Mouse (Mus musculus): ENCODE measurements around the gene Enpp4. TPM values are rescaled to one million over a fixed set of nuclear protein-coding genes. Genes with fewer than 3 reads are reported as not detected.
A peak's percentile ranks its signal among the peaks of the same experiment; 100 is the strongest.

Enpp4 gene
- total RNA-seq, 2 experiments from 2014 or later: 17.6 to 17.9 TPM

GRCm38 (mm10) chr17:44101961-44102360, 3.6 kb downstream of the Enpp4 start:
- no peak for DNase-seq
- intact Hi-C loops (cut with DNase I; ENCODE audit: low total_unique reads): no loop called here

GRCm38 (mm10) chr17:44100906-44101305, 4.7 kb downstream of the Enpp4 start:
- intact Hi-C loops (cut with DNase I; ENCODE audit: low total_unique reads): no loop called here
- DNase-seq: no peak

- intact Hi-C loops (cut with DNase I; ENCODE audit: low total_unique reads): no loop called here
- no peak for DNase-seq
Observed at GRCm38 (mm10) chr17:44100486-44100885, 5.1 kb downstream of the Enpp4 start.

DNA sequence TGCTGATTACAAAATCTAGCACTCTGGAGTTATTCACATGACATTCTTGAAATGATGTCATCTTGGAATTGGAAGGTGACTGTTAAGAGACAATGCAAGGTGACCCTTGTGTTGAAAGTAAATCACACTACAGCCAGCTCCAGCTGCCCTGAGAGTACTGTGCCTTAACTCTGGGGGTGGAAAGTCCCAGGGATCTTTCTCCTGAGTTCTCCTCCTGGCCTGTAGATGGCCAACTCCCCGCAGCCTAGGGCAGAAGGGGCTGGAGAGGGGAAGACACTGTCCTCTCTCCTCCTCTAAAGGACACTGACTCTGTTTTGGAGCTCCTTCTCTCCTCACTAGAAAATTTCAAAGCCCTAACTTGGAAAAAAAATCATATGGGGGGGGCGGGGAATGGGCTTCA, 14.1 kb downstream of the Enpp4 start:
- no peak for DNase-seq
- intact Hi-C loops (cut with DNase I; ENCODE audit: low total_unique reads): no loop called here

DNA sequence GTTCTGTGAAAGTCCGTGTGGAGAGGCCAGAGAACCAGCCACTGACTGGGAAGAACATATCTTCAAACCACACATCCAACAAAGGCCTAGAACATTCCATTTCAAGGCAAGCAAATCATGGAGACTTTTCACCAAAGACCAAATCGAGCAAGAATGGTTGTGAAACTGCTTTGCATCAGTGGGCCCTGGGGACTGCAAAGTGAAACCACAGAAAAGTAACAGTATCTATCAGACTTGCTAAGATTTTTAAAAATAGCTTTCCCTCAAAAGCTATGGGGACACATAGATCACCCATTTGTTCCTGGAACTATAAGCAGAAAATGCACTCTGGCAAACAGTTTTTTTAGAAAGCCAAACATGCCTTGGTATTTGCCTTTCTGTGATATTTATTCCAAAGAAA, 14.7 kb downstream of the Enpp4 start:
- no peak for DNase-seq
- intact Hi-C loops (cut with DNase I; ENCODE audit: low total_unique reads): no loop called here

DNA sequence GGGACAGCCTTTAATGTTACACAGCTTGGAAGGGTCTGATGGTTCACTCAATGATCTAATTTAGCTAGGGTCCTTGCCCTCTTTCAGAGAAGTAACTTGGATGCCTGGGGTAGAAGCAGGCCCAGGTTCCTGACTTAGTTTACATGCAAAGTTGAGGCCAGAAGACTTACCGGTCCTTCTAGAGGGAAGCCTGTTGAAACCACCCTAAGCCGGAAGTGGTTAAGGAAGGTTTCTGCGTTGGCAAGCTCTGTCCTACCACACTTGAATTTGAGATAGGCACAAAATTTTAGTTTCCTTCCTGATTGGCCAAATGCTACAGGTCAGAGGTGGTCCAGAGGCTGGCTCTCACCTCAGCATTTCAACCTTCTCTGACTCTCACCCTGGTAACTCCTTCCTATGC, 17.4 kb downstream of the Enpp4 start:
- intact Hi-C loops (cut with DNase I; ENCODE audit: low total_unique reads): no loop called here
- no peak for DNase-seq

DNA sequence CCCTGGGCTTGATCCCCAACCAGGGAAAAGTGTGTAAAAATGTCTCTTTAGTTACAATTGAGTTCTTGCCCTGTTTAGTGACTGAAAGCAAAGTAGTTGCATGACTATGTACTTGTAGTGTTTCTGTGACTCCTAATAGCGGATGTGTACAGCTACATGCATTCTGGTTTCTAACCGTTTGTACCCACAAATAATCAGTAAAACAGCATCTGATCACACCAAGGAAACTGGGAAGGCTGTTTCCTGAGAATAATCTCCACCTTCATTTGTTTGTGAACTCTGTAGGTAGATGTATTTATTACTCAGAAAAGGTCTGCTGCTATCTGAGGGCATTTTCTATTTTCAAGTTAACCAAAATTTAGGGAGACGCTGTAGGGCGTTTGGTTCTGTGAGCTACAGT, 22.5 kb downstream of the Enpp4 start:
- intact Hi-C loops (cut with DNase I; ENCODE audit: low total_unique reads): no loop called here

GRCm38 (mm10) chr17:44078631-44079350, 26.8 kb downstream of the Enpp4 start, which contains the start of gene Enpp5:
Gene Enpp5 (plus strand): TSS chr17:44078813.
- intact Hi-C loops (cut with DNase I; ENCODE audit: low total_unique reads): no loop called here
- peak; percentile 77 for DNase-seq

More for the DNA sequence above, 22.5 kb downstream of the Enpp4 start:
- no peak for DNase-seq

DNA sequence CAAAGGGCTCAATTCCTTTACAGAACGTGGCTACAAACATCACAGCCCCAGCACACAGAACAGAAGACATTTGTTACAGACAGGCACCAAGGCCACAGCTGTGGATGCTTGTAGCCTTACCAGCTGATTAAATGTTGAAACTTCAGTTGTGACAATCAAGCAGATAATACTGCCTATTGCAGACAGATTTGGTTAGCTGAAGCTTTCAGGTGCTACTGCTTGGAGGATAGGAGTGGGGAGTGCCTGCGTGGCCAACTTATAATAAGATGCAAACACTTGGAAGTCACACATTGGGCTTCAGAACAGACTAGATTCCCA, 27.8 kb downstream of the Enpp4 start:
- intact Hi-C loops (cut with DNase I; ENCODE audit: low total_unique reads): no loop called here
- no peak for DNase-seq

DNA sequence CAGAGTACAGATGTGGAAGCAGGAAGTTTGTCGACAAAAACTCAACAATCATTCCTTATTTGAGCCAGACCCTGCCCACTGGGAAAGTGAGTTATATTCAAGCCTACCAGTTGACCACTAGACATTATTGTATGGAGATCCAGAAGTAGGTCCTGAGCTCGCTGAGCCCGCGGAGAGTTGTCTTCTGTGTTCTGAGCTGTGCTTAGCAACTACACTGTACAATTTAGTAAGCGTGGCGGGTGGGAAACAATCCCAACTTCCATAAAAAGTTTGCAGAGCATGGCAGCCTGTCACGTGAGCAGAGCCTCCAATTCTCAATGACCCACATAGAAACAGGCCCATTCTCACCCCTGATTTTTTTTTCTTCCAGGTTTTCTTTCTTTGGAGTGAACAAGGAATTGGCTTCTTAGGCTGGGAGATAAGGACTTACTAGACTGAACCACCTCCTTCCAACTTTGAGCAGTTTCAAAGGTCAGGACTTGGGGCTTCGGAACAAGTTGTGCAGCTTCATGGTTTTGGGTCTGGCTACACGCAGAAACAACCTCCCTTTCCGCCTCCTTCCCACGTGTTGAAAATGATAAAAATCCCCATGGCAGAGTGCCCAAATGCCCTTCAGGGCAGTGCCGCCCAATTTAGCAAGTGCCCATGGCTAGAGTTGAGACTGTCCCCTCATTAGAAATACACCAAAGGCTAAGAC, 28.3 kb downstream of the Enpp4 start:
- intact Hi-C loops (cut with DNase I; ENCODE audit: low total_unique reads): no loop called here
- DNase-seq: no peak

GRCm38 (mm10) chr17:44076051-44076680, 29.4 kb downstream of the Enpp4 start:
- intact Hi-C loops (cut with DNase I; ENCODE audit: low total_unique reads): no loop called here

DNA sequence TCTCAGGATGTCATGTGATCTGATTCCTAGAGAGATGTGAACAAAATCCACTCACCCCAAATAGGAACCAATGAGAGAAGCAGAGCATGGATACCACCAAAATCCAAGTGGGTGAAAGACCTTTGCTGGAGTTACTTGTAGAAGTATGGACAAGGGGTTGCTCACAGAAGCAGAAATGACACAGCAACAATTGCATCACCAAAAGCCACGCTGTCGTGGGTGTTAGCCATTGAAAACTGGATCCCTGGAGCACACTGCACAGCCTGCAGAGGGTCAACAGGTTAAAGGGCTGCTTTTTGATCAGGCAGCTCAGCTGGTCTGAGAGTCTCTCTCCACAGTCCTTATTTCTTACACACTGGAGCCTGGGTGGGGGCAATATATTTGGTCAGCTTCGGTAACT, 30.0 kb downstream of the Enpp4 start:
- intact Hi-C loops (cut with DNase I; ENCODE audit: low total_unique reads): loop anchor here (2.0 kb wide), 1 partner anchor 57 kb away; no protein-coding TSS in a partner anchor
- no peak for DNase-seq

More at GRCm38 (mm10) chr17:44076051-44076680, 29.4 kb downstream of the Enpp4 start:
- no peak for DNase-seq

DNA sequence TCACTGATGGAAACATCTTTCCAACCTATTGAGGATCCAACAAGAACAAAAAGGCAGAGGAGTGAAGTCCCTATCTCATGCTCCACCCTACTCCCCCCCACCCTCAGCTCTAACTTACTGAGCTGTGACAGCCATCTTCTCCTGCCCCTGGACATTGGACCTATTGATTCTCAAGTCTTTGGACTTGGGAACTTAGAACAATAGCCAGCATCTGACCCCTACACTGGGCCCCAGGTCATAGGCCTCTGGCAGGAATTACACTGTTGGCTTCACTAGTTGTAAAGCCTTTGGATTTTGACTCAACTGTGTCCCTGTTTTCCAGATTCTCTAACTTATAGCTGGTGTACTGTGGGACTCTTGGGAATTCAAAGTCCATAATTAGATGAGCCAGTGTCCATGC, 33.9 kb downstream of the Enpp4 start:
- intact Hi-C loops (cut with DNase I; ENCODE audit: low total_unique reads): no loop called here
- DNase-seq: no peak

- intact Hi-C loops (cut with DNase I; ENCODE audit: low total_unique reads): no loop called here
- DNase-seq: no peak
Observed at GRCm38 (mm10) chr17:44068876-44069275, 36.7 kb downstream of the Enpp4 start.

- no peak for DNase-seq
- intact Hi-C loops (cut with DNase I; ENCODE audit: low total_unique reads): no loop called here
Observed at GRCm38 (mm10) chr17:44061289-44061890, 44.2 kb downstream of the Enpp4 start.

DNA sequence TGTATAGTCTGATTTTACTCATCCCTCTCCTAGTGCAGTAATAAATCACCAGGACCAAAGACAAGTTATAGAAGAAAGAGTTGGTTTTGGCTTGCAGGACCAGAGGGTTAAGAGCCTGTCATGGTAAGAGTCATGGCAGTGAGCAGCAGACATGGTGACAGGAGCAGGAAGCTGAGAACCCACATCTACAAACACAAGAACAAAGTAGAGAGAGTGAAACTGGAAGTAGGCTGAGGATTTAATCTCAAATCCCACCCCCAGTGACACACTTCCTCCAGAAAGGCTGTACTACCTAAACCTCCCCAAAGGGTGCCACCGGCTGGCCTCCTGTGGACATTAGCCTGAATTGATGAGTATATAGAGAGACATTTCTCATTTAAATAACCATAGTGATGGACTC, 44.8 kb downstream of the Enpp4 start:
- intact Hi-C loops (cut with DNase I; ENCODE audit: low total_unique reads): no loop called here

GRCm38 (mm10) chr17:44058145-44058544, 47.5 kb downstream of the Enpp4 start:
- DNase-seq: no peak
- intact Hi-C loops (cut with DNase I; ENCODE audit: low total_unique reads): no loop called here

More for the DNA sequence above, 44.8 kb downstream of the Enpp4 start:
- DNase-seq: no peak

DNA sequence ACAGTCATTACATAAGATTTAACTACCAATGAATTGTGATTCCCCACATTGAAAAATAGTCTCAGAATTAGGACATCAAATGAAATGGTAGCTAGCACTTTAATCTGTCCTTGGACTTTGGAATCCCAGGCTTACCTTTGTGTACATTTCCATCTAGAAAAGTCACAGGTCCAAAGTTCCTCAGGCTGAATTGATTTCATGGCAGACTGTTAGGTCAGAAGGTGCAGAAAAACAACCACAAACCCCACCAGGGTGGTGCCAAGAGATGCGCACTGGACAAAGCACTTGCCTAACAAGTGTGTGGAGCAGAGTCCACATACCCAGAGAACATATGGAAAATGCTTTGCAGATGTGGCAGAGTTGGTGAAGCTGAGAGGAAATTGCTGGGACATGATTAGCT, 48.5 kb downstream of the Enpp4 start:
- DNase-seq: no peak
- intact Hi-C loops (cut with DNase I; ENCODE audit: low total_unique reads): no loop called here

DNA sequence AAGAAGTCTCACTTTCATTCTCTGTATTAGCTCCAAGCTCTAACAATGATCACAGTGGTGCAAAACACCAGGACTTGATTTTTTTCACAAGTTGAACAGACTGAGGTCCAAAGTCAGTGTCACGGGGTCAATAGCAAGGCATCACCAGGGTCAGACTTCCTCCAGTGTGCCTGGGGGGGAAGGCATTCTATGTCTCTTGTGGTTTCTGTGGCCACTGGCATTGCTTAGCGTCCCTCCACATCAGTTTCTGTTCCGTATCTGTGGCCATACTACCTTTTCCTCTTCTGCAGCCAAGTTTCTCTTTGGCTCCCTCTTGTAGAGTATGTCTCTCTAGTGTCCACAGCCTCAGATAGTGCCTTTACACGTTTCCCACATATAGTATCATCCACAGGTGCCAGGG, 52.2 kb downstream of the Enpp4 start:
- intact Hi-C loops (cut with DNase I; ENCODE audit: low total_unique reads): no loop called here
- DNase-seq: no peak

All from gastrocnemius, postnatal 14 days (tissue).